Mouse (Mus musculus) CH12.LX (cell line): ENCODE results near the gene Tspan9.

ENCODE experiments used
- CTCF ChIP-seq, 2 experiments: IDR thresholded peaks in 1 of 2; conservative IDR thresholded peaks in 1 of 2; 2 replicates each; pipeline ENCODE4 v1.5.1; 2011 to 2012; ENCODE audit warnings: low read depth in 2 of 2, low read length in 2 of 2, improper control_type of control experiment in 1 of 2, inconsistent platforms in 1 of 2, mild to moderate bottlenecking in 1 of 2, moderate library complexity in 1 of 2
- MXI1 ChIP-seq: IDR thresholded peaks from 2 replicates; pipeline ENCODE4 v1.6.1; 2011; ENCODE audit warnings: mild to moderate bottlenecking, low read depth, low read length, improper control_type of control experiment
- NELFE ChIP-seq: IDR thresholded peaks from 2 replicates; pipeline ENCODE4 v1.6.1; 2011; ENCODE audit warnings: low read depth, low read length, improper control_type of control experiment
- SMC3 ChIP-seq: IDR thresholded peaks from 2 replicates; pipeline ENCODE4 v1.6.1; 2011; ENCODE audit warnings: low read depth, low read length, improper control_type of control experiment
- TCF12 ChIP-seq: IDR thresholded peaks from 2 replicates; pipeline ENCODE4 v1.6.1; 2014; ENCODE audit warnings: low read depth, mild to moderate bottlenecking, inconsistent platforms, low read length, improper control_type of control experiment

- TF ChIP-seq CTCF (conservative IDR thresholded peaks at IDR 0.05 in 1 of 2, IDR thresholded peaks at IDR 0.05 in 1 of 2; ENCODE audit: low read depth in 2 of 2, low read length in 2 of 2) (no peak), SMC3 (no peak), TCF12 (no peak), NELFE (no peak), MXI1 (no peak)
These were observed 117.8 kb downstream of the Tspan9 start for GRCm38 (mm10) chr6:128025581-128025980.
